Mouse (Mus musculus): ENCODE results near the gene Rbpjl. TPM values are rescaled to one million over a fixed set of nuclear protein-coding genes. Genes with fewer than 3 reads are reported as not detected.
A peak's percentile ranks its signal among the peaks of the same experiment; 100 is the strongest.

Gene Rbpjl
- polyA plus RNA-seq, 2 experiments = 0.45 to 2.7 TPM

GRCm38 (mm10) chr2:164383656-164384399, 19.1 kb upstream of the Rbpjl start:
- no peak overlapping the region for H3K27ac ChIP-seq (replicated peaks; ENCODE audit: low read depth, low read length)
- no peaks in the 10 kb centered on the region for H3K9me3 ChIP-seq (ENCODE audit: control insufficient read depth, low read length)
- WGBS = 46% methylated on average over 11 of the region's 11 CpGs
- H3K27me3 ChIP-seq (ENCODE audit: control insufficient read depth, insufficient read depth, low read length) = peaks cover under 1% of the 10 kb centered on the region; the same call in 1 of the 2 replicates
- no peak overlapping the region for H3K4me3 ChIP-seq (replicated peaks; ENCODE audit: low read length)
- no peak for DNase-seq (ENCODE audit: low spot score)
- no peak overlapping the region for H3K9ac ChIP-seq (ENCODE audit: low read depth, low read length, severe bottlenecking)
- no peaks in the 10 kb centered on the region for H3K36me3 ChIP-seq (ENCODE audit: control insufficient read depth, insufficient read depth, low read length)
- peaks cover 15% of the 10 kb centered on the region for H3K4me1 ChIP-seq (ENCODE audit: control insufficient read depth, insufficient read depth, low read length)
- no peak overlapping the region for H3K4me2 ChIP-seq (replicated peaks; ENCODE audit: low read depth, low read length, severe bottlenecking)
- no peak for TF ChIP-seq POLR2A (IDR thresholded peaks at IDR 0.05; ENCODE audit: borderline replicate concordance, extremely low read depth, insufficient read depth, insufficient read length)
- no peak for ATAC-seq (ENCODE audit: low FRiP score, low read depth)

GRCm38 (mm10) chr2:164385927-164386763, 16.8 kb upstream of the Rbpjl start:
- ATAC-seq (ENCODE audit: low FRiP score, low read depth) (peak; percentile 74), DNase-seq (ENCODE audit: low spot score) (peak; percentile 78)
- peak overlapping the region; percentile 35 for H3K4me2 ChIP-seq (replicated peaks; ENCODE audit: low read depth, low read length, severe bottlenecking)
- peak overlapping the region; percentile 52 for H3K27ac ChIP-seq (replicated peaks; ENCODE audit: low read depth, low read length)
- no peak for TF ChIP-seq POLR2A (IDR thresholded peaks at IDR 0.05; ENCODE audit: borderline replicate concordance, extremely low read depth, insufficient read depth, insufficient read length)
- WGBS = 9% methylated on average over 17 of the region's 18 CpGs
- 0 out of 2 replicates have a peak, but pooled peaks cover 4% of the 10 kb centered on the region for H3K9me3 ChIP-seq (ENCODE audit: control insufficient read depth, low read length)
- peaks cover 4% of the 10 kb centered on the region for H3K36me3 ChIP-seq (ENCODE audit: control insufficient read depth, insufficient read depth, low read length)
- peaks cover 4% of the 10 kb centered on the region; the same call in 1 of the 2 replicates for H3K27me3 ChIP-seq (ENCODE audit: control insufficient read depth, insufficient read depth, low read length)
- H3K9ac ChIP-seq (ENCODE audit: low read depth, low read length, severe bottlenecking) = 0 out of 2 replicates have a peak overlapping the region, but pooled peaks have one; percentile 12
- peaks cover 15% of the 10 kb centered on the region for H3K4me1 ChIP-seq (ENCODE audit: control insufficient read depth, insufficient read depth, low read length)
- no peak overlapping the region for H3K4me3 ChIP-seq (replicated peaks; ENCODE audit: low read length)

- no peak overlapping the region for H3K4me2 ChIP-seq (replicated peaks; ENCODE audit: low read depth, low read length, severe bottlenecking)
- 15% methylated on average over 8 of the region's 8 CpGs for WGBS
These were observed 16.0 kb upstream of the Rbpjl start for GRCm38 (mm10) chr2:164386953-164387352.

DNA sequence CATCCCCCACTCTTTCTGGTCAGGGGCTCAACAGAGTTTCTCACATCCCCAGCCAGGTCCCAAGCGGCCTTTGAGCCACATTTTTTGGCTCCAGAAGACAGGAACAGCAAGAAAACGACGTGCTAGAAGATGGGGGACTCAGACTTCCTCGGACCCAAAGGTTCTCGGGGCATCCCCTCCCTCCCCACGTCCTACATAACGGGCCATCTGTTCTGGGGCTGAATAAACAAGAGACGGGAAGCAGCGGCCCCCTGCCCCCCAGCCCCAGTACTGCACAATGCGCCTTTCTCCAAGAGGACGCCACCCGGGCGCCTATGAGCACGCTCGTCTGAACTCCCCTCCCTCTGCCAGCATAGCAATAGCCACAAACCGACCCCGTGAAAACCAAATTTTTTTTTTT, 13.9 kb upstream of the Rbpjl start, which contains the start of gene Slpi:
TSS of gene Slpi (minus strand) at position 76 of the 400 bp plus-strand sequence.
- WGBS = 0% methylated on average over 17 of the region's 17 CpGs
- peak; percentile 64 for ATAC-seq (ENCODE audit: low FRiP score, low read depth)
- H3K4me1 ChIP-seq (ENCODE audit: control insufficient read depth, insufficient read depth, low read length) = peaks cover 14% of the 10 kb centered on the region
- peak within 1 kb of the TSS; percentile 40 for H3K4me3 ChIP-seq (replicated peaks; ENCODE audit: low read length)
- peak within 1 kb of the TSS; percentile 63 for H3K4me2 ChIP-seq (replicated peaks; ENCODE audit: low read depth, low read length, severe bottlenecking)
- H3K36me3 ChIP-seq (ENCODE audit: control insufficient read depth, insufficient read depth, low read length) = peaks cover 13% of the 10 kb centered on the region
- DNase-seq (ENCODE audit: low spot score) = peak; percentile 63
- H3K9ac ChIP-seq (ENCODE audit: low read depth, low read length, severe bottlenecking) = peak within 1 kb of the TSS; percentile 53; the same call in 1 of the 2 replicates
- H3K27ac ChIP-seq (replicated peaks; ENCODE audit: low read depth, low read length) = peak within 1 kb of the TSS; percentile 82
- H3K27me3 ChIP-seq (ENCODE audit: control insufficient read depth, insufficient read depth, low read length) = peaks cover 4% of the 10 kb centered on the region; the same call in 1 of the 2 replicates
- 0 out of 2 replicates have a peak, but pooled peaks cover 7% of the 10 kb centered on the region for H3K9me3 ChIP-seq (ENCODE audit: control insufficient read depth, low read length)
- no peak for TF ChIP-seq POLR2A (IDR thresholded peaks at IDR 0.05; ENCODE audit: borderline replicate concordance, extremely low read depth, insufficient read depth, insufficient read length)

More at GRCm38 (mm10) chr2:164386953-164387352, 16.0 kb upstream of the Rbpjl start:
- H3K36me3 ChIP-seq (ENCODE audit: control insufficient read depth, insufficient read depth, low read length) = peaks cover 8% of the 10 kb centered on the region
- DNase-seq (ENCODE audit: low spot score) = no peak
- H3K9ac ChIP-seq (ENCODE audit: low read depth, low read length, severe bottlenecking) = no peak overlapping the region
- peaks cover 4% of the 10 kb centered on the region; the same call in 1 of the 2 replicates for H3K27me3 ChIP-seq (ENCODE audit: control insufficient read depth, insufficient read depth, low read length)
- H3K4me3 ChIP-seq (replicated peaks; ENCODE audit: low read length) = no peak overlapping the region
- no peak for ATAC-seq (ENCODE audit: low FRiP score, low read depth)
- no peak for TF ChIP-seq POLR2A (IDR thresholded peaks at IDR 0.05; ENCODE audit: borderline replicate concordance, extremely low read depth, insufficient read depth, insufficient read length)
- H3K27ac ChIP-seq (replicated peaks; ENCODE audit: low read depth, low read length) = no peak overlapping the region; the same call in 1 of the 2 replicates
- peaks cover 15% of the 10 kb centered on the region for H3K4me1 ChIP-seq (ENCODE audit: control insufficient read depth, insufficient read depth, low read length)
- 0 out of 2 replicates have a peak, but pooled peaks cover 7% of the 10 kb centered on the region for H3K9me3 ChIP-seq (ENCODE audit: control insufficient read depth, low read length)

DNA sequence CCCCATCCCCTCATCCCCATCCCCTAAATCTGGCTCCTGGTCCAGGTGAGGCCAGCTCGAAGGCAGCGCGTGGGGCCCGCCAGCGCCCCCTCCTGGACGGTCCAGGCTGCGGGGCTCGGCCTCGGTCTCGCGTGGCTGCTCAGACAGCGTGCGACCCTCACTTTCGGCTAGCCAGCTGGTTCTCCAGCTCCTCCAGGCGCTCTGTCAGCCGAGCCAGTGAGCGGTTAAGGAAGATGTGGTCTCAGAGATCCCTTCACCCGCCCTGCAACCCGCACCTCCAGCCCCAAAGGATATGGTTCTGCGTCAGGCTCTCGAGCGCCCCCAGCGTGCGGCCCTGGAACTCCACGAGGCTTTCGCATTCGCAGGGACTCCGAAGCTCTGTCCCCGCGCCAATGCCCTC, 13.4 kb upstream of the Rbpjl start:
- peak; percentile 64 for DNase-seq (ENCODE audit: low spot score)
- H3K36me3 ChIP-seq (ENCODE audit: control insufficient read depth, insufficient read depth, low read length) = peaks cover 13% of the 10 kb centered on the region
- 0 out of 2 replicates have a peak, but pooled peaks cover 7% of the 10 kb centered on the region for H3K9me3 ChIP-seq (ENCODE audit: control insufficient read depth, low read length)
- no peak for TF ChIP-seq POLR2A (IDR thresholded peaks at IDR 0.05; ENCODE audit: borderline replicate concordance, extremely low read depth, insufficient read depth, insufficient read length)
- peak overlapping the region; percentile 40 for H3K4me3 ChIP-seq (replicated peaks; ENCODE audit: low read length)
- H3K27me3 ChIP-seq (ENCODE audit: control insufficient read depth, insufficient read depth, low read length) = peaks cover 4% of the 10 kb centered on the region; the same call in 1 of the 2 replicates
- peak overlapping the region; percentile 53; the same call in 1 of the 2 replicates for H3K9ac ChIP-seq (ENCODE audit: low read depth, low read length, severe bottlenecking)
- peak overlapping the region; percentile 82 for H3K27ac ChIP-seq (replicated peaks; ENCODE audit: low read depth, low read length)
- WGBS = under 1% methylated on average over 28 of the region's 30 CpGs
- H3K4me1 ChIP-seq (ENCODE audit: control insufficient read depth, insufficient read depth, low read length) = peaks cover 12% of the 10 kb centered on the region
- H3K4me2 ChIP-seq (replicated peaks; ENCODE audit: low read depth, low read length, severe bottlenecking) = peak overlapping the region; percentile 63
- ATAC-seq (ENCODE audit: low FRiP score, low read depth) = peak; percentile 42

Measured in limb, embryonic 14.5 days (tissue).